Mouse (Mus musculus) stomach, embryonic 16.5 days (tissue): ENCODE results near the gene Dhx9. TPM values are rescaled to one million over a fixed set of nuclear protein-coding genes. Genes with fewer than 3 reads are reported as not detected.
"Not testable (repeated sequence)": the region's sequence is repeated elsewhere in the genome, so short reads cannot be mapped to it uniquely, and the experiment has no call there.

Experiments
- ATAC-seq: fragments of 200-750 bp; cut with Nextera tagmentation; 2 replicates; pipeline ENCODE4 v1.8.0; 2017; ENCODE audit warnings: moderate number of reproducible peaks, moderate TSS enrichment; ENCODE audit not compliant: insufficient read depth, low FRiP score
- H3K27ac ChIP-seq: fragments of 300-500 bp; sonication (generic); 2 replicates; pipeline ENCODE4 v1.5.1; 2014; ENCODE audit warnings: low read length
- H3K27me3 ChIP-seq: fragments of 300-500 bp; sonication (generic); 2 replicates; pipeline ENCODE4 v1.6.1; 2014; ENCODE audit warnings: low read length, control low read depth, mixed read lengths; ENCODE audit not compliant: control insufficient read depth, insufficient read depth
- H3K36me3 ChIP-seq: fragments of 300-500 bp; sonication (generic); 2 replicates; pipeline ENCODE4 v1.6.1; 2014; ENCODE audit warnings: low read length; ENCODE audit not compliant: control insufficient read depth, insufficient read depth
- H3K4me1 ChIP-seq: fragments of 300-500 bp; sonication (generic); 2 replicates; pipeline ENCODE4 v1.6.1; 2014; ENCODE audit warnings: low read length, control low read depth, mixed read lengths; ENCODE audit not compliant: control insufficient read depth, insufficient read depth
- H3K4me2 ChIP-seq: fragments of 300-500 bp; sonication (generic); 2 replicates; pipeline ENCODE4 v1.6.1; 2014; ENCODE audit warnings: low read depth, low read length, mixed read lengths
- H3K4me3 ChIP-seq: fragments of 300-500 bp; sonication (generic); replicated peaks from 2 replicates; pipeline ENCODE4 v1.5.1; 2014; ENCODE audit warnings: mild to moderate bottlenecking, low read length
- H3K9ac ChIP-seq: fragments of 300-500 bp; sonication (generic); 2 replicates; pipeline ENCODE4 v1.6.1; 2014; ENCODE audit warnings: low read length
- H3K9me3 ChIP-seq: fragments of 300-500 bp; sonication (generic); replicated peaks from 2 replicates; pipeline ENCODE4 v1.6.1; 2016; ENCODE audit warnings: low read length, control low read depth; ENCODE audit not compliant: control insufficient read depth
- WGBS: fragments of 180-500 bp; shearing (Covaris S2); extraction: QIAGEN DNeasy Blood & Tissue Kit; methylation state at CpG from one replicate; pipeline ENCODE4 v1.1.7; 2014; 5-methylcytosine and 5-hydroxymethylcytosine counted together
- polyA plus RNA-seq: library from polyadenylated mRNA; unstranded; fragments of >200 nt; fragmentation: Nextera tagmentation; extraction: Ambion mirVana; gene quantifications from 2 replicates; pipeline ENCODE4 v1.2.1, GENCODE M21; 2015

Dhx9 gene
- polyA plus RNA-seq, 1 experiment from 2014 or later: 22.0 TPM

GRCm38 (mm10) chr1:153415742-153416141 is 71.7 kb downstream of the Dhx9 start:
- 68% methylated on average over 2 of the region's 5 CpGs for WGBS
- not testable (repeated sequence) for H3K27me3 ChIP-seq, H3K36me3 ChIP-seq, ATAC-seq, H3K4me2 ChIP-seq, H3K9me3 ChIP-seq, H3K4me3 ChIP-seq, H3K4me1 ChIP-seq, H3K27ac ChIP-seq, H3K9ac ChIP-seq

- Histone ChIP-seq H3K36me3 (no peaks in the 10 kb centered on the region), H3K27me3 (no peaks in the 10 kb centered on the region), H3K9ac (no peak overlapping the region), H3K9me3 (no peaks in the 10 kb centered on the region), H3K27ac (no peak overlapping the region), H3K4me1 (no peaks in the 10 kb centered on the region), H3K4me2 (no peak overlapping the region), H3K4me3 (no peak overlapping the region)
- no peak for ATAC-seq
- 84% methylated on average over 4 of the region's 4 CpGs for WGBS
Measured at GRCm38 (mm10) chr1:153414962-153415361, 72.5 kb downstream of the Dhx9 start.

- H3K9ac ChIP-seq, H3K4me3 ChIP-seq, H3K9me3 ChIP-seq, ATAC-seq, H3K27me3 ChIP-seq, H3K4me2 ChIP-seq, H3K36me3 ChIP-seq, H3K27ac ChIP-seq, H3K4me1 ChIP-seq: not testable (repeated sequence)
- 87% methylated on average over 24 of the region's 24 CpGs for WGBS
Measured at GRCm38 (mm10) chr1:153414114-153414723, 73.2 kb downstream of the Dhx9 start.

- not testable (repeated sequence) for H3K9ac ChIP-seq, H3K27ac ChIP-seq, H3K4me3 ChIP-seq, ATAC-seq, H3K9me3 ChIP-seq, H3K36me3 ChIP-seq, H3K4me2 ChIP-seq, H3K4me1 ChIP-seq, H3K27me3 ChIP-seq
- 78% methylated on average over 13 of the region's 13 CpGs for WGBS
Measured at GRCm38 (mm10) chr1:153413397-153414020, 74.0 kb downstream of the Dhx9 start.

GRCm38 (mm10) chr1:153412663-153413396 is 74.6 kb downstream of the Dhx9 start:
- H3K36me3 ChIP-seq, H3K9ac ChIP-seq, H3K4me3 ChIP-seq, H3K27ac ChIP-seq, H3K9me3 ChIP-seq, ATAC-seq, H3K4me2 ChIP-seq, H3K27me3 ChIP-seq, H3K4me1 ChIP-seq: not testable (repeated sequence)
- 68% methylated on average over 3 of the region's 4 CpGs for WGBS

- WGBS: 89% methylated on average over 6 of the region's 6 CpGs
- no peak for ATAC-seq
- no peak overlapping the region for H3K9ac ChIP-seq
- no peak overlapping the region for H3K27ac ChIP-seq
- no peak overlapping the region for H3K4me3 ChIP-seq
- no peaks in the 10 kb centered on the region for H3K9me3 ChIP-seq
- H3K36me3 ChIP-seq: no peaks in the 10 kb centered on the region
- H3K4me1 ChIP-seq: no peaks in the 10 kb centered on the region
- no peaks in the 10 kb centered on the region for H3K27me3 ChIP-seq
- no peak overlapping the region for H3K4me2 ChIP-seq
Measured at GRCm38 (mm10) chr1:153411723-153412122, 75.7 kb downstream of the Dhx9 start.

- not testable (repeated sequence) for ATAC-seq, H3K27ac ChIP-seq, H3K4me3 ChIP-seq, H3K9me3 ChIP-seq, H3K4me1 ChIP-seq, H3K27me3 ChIP-seq, H3K36me3 ChIP-seq, H3K4me2 ChIP-seq, H3K9ac ChIP-seq
- whole genome bisulfite sequencing: 91% methylated on average over 1 of the region's 4 CpGs
Measured at GRCm38 (mm10) chr1:153410915-153411314, 76.5 kb downstream of the Dhx9 start.

GRCm38 (mm10) chr1:153408296-153408695 is 79.2 kb downstream of the Dhx9 start:
- H3K27me3 ChIP-seq, H3K36me3 ChIP-seq, H3K4me1 ChIP-seq, H3K4me3 ChIP-seq, H3K9me3 ChIP-seq, ATAC-seq, H3K9ac ChIP-seq, H3K4me2 ChIP-seq, H3K27ac ChIP-seq: not testable (repeated sequence)
- 84% methylated on average over 5 of the region's 5 CpGs for WGBS

GRCm38 (mm10) chr1:153407641-153408040 is 79.8 kb downstream of the Dhx9 start:
- H3K36me3 ChIP-seq, H3K9me3 ChIP-seq, H3K4me3 ChIP-seq, H3K4me1 ChIP-seq, H3K9ac ChIP-seq, ATAC-seq, H3K27ac ChIP-seq, H3K4me2 ChIP-seq, H3K27me3 ChIP-seq: not testable (repeated sequence)
- WGBS: 87% methylated on average over 11 of the region's 11 CpGs
